Mouse (Mus musculus): ENCODE measurements at regions not wholly inside any gene's neighbourhood (a gene's known extent, or its start where the extent isn't known, plus 50 kb on each side); places are given as distances from the start of the nearest gene placed in this dataset.
A peak's percentile ranks its signal among the peaks of the same experiment; 100 is the strongest.

- peak; percentile 66 to 79 for DNase-seq (ENCODE audit: low spot score in 2 of 2)
Observed at GRCm38 (mm10) chr7:68579666-68580065, 169.4 kb downstream of the Arrdc4 start.

- DNase-seq (ENCODE audit: low spot score in 2 of 2) = no peak
Observed at GRCm38 (mm10) chr7:68579216-68579615, 169.8 kb downstream of the Arrdc4 start.

- DNase-seq (ENCODE audit: low spot score in 2 of 2) = no peak
Observed at GRCm38 (mm10) chr7:68571315-68571714, 177.7 kb downstream of the Arrdc4 start.

GRCm38 (mm10) chr7:68568127-68568510 is 180.9 kb downstream of the Arrdc4 start:
- DNase-seq (ENCODE audit: low spot score in 2 of 2) = no peak

- DNase-seq (ENCODE audit: low spot score in 2 of 2) = no peak
Observed at GRCm38 (mm10) chr7:68567452-68568126, 181.5 kb downstream of the Arrdc4 start.

GRCm38 (mm10) chr7:68559440-68560343 is 189.3 kb downstream of the Arrdc4 start:
- no peak for DNase-seq (ENCODE audit: low spot score in 2 of 2)

- no peak for DNase-seq (ENCODE audit: low spot score in 2 of 2)
Observed at GRCm38 (mm10) chr7:68550330-68550729, 198.7 kb downstream of the Arrdc4 start.

- no peak for DNase-seq (ENCODE audit: low spot score in 2 of 2)
Observed at GRCm38 (mm10) chr7:68548176-68548575, 200.9 kb downstream of the Arrdc4 start.

GRCm38 (mm10) chr7:68544136-68544535 is 204.9 kb downstream of the Arrdc4 start:
- DNase-seq (ENCODE audit: low spot score in 2 of 2) = no peak

GRCm38 (mm10) chr7:68509096-68509495 is 235.5 kb downstream of the Fam169b start:
- DNase-seq (ENCODE audit: low spot score in 2 of 2) = no peak

- DNase-seq (ENCODE audit: low spot score in 2 of 2) = no peak
Observed at GRCm38 (mm10) chr7:68491143-68491810, 217.6 kb downstream of the Fam169b start.

- no peak for DNase-seq (ENCODE audit: low spot score in 2 of 2)
Observed at GRCm38 (mm10) chr7:68486676-68487075, 213.0 kb downstream of the Fam169b start.

- no peak for DNase-seq (ENCODE audit: low spot score in 2 of 2)
Observed at GRCm38 (mm10) chr7:68482553-68482952, 208.9 kb downstream of the Fam169b start.

GRCm38 (mm10) chr7:68480770-68481169 is 207.1 kb downstream of the Fam169b start:
- peak; percentile 9 to 54 for DNase-seq (ENCODE audit: low spot score in 2 of 2)

GRCm38 (mm10) chr7:68480336-68480735 is 206.7 kb downstream of the Fam169b start:
- DNase-seq (ENCODE audit: low spot score in 2 of 2) = no peak

- no peak for DNase-seq (ENCODE audit: low spot score in 2 of 2)
Observed at GRCm38 (mm10) chr7:68478044-68478443, 204.4 kb downstream of the Fam169b start.

- DNase-seq (ENCODE audit: low spot score in 2 of 2) = no peak
Observed at GRCm38 (mm10) chr7:68472800-68473199, 199.2 kb downstream of the Fam169b start.

GRCm38 (mm10) chr7:68470983-68471382 is 197.3 kb downstream of the Fam169b start:
- no peak for DNase-seq (ENCODE audit: low spot score in 2 of 2)

GRCm38 (mm10) chr7:68468574-68468973 is 194.9 kb downstream of the Fam169b start:
- DNase-seq (ENCODE audit: low spot score in 2 of 2) = no peak

- DNase-seq (ENCODE audit: low spot score in 2 of 2) = no peak
Observed at GRCm38 (mm10) chr7:68457842-68458241, 184.2 kb downstream of the Fam169b start.

GRCm38 (mm10) chr7:68455451-68455850 is 181.8 kb downstream of the Fam169b start:
- DNase-seq (ENCODE audit: low spot score in 2 of 2) = no peak

GRCm38 (mm10) chr7:68453028-68453692 is 179.5 kb downstream of the Fam169b start:
- no peak for DNase-seq (ENCODE audit: low spot score in 2 of 2)
